In the genomic region with DNA sequence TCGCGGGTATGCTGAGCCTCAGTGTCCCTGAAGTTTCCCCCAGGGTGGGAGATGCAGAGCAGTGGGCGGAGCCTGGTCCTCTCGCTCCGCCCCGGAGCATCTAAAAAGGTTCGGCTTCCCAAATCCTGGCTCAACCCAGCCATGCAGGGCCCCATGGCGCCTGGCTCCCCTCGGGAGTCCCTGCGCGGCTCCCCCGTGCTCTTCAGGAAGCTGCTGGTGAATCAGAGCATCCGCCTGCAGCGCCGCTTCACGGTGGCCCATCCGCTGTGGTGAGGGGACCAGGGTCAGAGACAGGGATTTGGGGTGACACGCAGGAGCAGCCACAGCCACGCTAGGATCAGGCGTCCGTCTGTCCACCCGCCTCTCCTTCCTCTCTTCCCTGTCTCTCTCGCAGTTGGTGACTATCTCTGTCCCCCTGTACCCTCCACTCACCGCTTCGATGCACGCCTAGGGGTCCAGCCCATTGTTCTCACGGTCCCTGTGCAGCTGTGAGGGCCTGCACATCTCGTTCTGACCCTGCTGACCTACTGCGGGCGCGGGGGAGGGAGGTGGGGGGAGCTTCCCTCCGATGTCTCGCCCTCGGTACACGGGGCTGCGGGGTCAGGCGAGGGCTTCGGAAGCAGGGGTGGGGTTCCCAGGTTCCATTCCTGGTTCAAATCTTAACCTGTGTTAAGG, we compare ENCODE assay signal across 7 mouse cellular contexts. TPM values are rescaled to one million over a fixed set of nuclear protein-coding genes. Genes with fewer than 3 reads are reported as not detected.
DNase-seq lines count a peak whose midpoint lies in the region; ATAC-seq and TF ChIP-seq lines count a peak whose summit lies in the region.

No protein-coding gene starts in this region.

- DNase-seq in B cell, adult 2 months: peak; percentile 48 to 57
- DNase-seq in kidney, postnatal 14 days: peak; percentile 36
- no peak for DNase-seq in cerebellum, adult 18-20 months
- no peak for DNase-seq in cerebellum, adult 11 months

- H3K27ac ChIP-seq in heart, embryonic 11.5 days (ENCODE audit: low read depth, low read length): no peak overlapping the region
- no peak overlapping the region for H3K27ac ChIP-seq in neural tube, embryonic 13.5 days (replicated peaks)

- no peaks in the 10 kb centered on the region for H3K36me3 ChIP-seq in E14TG2a.4 (ENCODE audit: insufficient read depth, low read length)
- H3K36me3 ChIP-seq in heart, embryonic 11.5 days (ENCODE audit: control insufficient read depth, insufficient read depth, low read length): no peaks in the 10 kb centered on the region
- no peaks in the 10 kb centered on the region for H3K36me3 ChIP-seq in neural tube, embryonic 13.5 days

- peak overlapping the region; percentile 18; the same call in 1 of the 2 replicates for H3K9ac ChIP-seq in heart, embryonic 11.5 days (ENCODE audit: low read depth, low read length)
- H3K9ac ChIP-seq in neural tube, embryonic 13.5 days: peak overlapping the region; percentile 55

- TF ChIP-seq CTCF in E14TG2a.4 (conservative IDR thresholded peaks at IDR 0.05; ENCODE audit: low read length): no peak

- no peaks in the 10 kb centered on the region for H3K9me3 ChIP-seq in E14TG2a.4 (ENCODE audit: low read length)
- no peaks in the 10 kb centered on the region for H3K9me3 ChIP-seq in heart, embryonic 11.5 days (replicated peaks; ENCODE audit: control insufficient read depth, low read length)
- H3K9me3 ChIP-seq in neural tube, embryonic 13.5 days: no peaks in the 10 kb centered on the region

- peak overlapping the region; percentile 77 for H3K4me3 ChIP-seq in E14TG2a.4 (replicated peaks; ENCODE audit: low read length)
- peak overlapping the region; percentile 31 for H3K4me3 ChIP-seq in heart, embryonic 11.5 days (ENCODE audit: low read depth, low read length)
- H3K4me3 ChIP-seq in neural tube, embryonic 13.5 days: peak overlapping the region; percentile 32

- no peak for ATAC-seq in heart, embryonic 11.5 days (replicated peaks; ENCODE audit: insufficient number of reproducible peaks, low FRiP score, low TSS enrichment)
- no peak for ATAC-seq in neural tube, embryonic 13.5 days (ENCODE audit: low read depth)

- peak overlapping the region; percentile 49 for H3K4me2 ChIP-seq in heart, embryonic 11.5 days
- H3K4me2 ChIP-seq in neural tube, embryonic 13.5 days: peak overlapping the region; percentile 54

- H3K4me1 ChIP-seq in E14TG2a.4 (replicated peaks; ENCODE audit: low read depth, low read length): peaks cover 64% of the 10 kb centered on the region
- peaks cover 25% of the 10 kb centered on the region for H3K4me1 ChIP-seq in heart, embryonic 11.5 days (ENCODE audit: control insufficient read depth, insufficient read depth, low read length)
- H3K4me1 ChIP-seq in neural tube, embryonic 13.5 days (replicated peaks): peaks cover 19% of the 10 kb centered on the region

- peaks cover 82% of the 10 kb centered on the region for H3K27me3 ChIP-seq in E14TG2a.4 (ENCODE audit: insufficient read depth, low read length)
- H3K27me3 ChIP-seq in heart, embryonic 11.5 days (ENCODE audit: control insufficient read depth, insufficient read depth, low read length): peaks cover 65% of the 10 kb centered on the region
- H3K27me3 ChIP-seq in neural tube, embryonic 13.5 days: peaks cover 92% of the 10 kb centered on the region

- 3% methylated on average over 38 of the region's 38 CpGs for WGBS in heart, embryonic 11.5 days (ENCODE audit: insufficient replicate concordance)
- 2% methylated on average over 38 of the region's 38 CpGs for WGBS in neural tube, embryonic 13.5 days

RNA-seq across cellular contexts. Expression of gene Rab3a, which starts 11.4 kb away (rescaled TPM):
- 16.2 and 21.3 TPM in 2 replicates for polyA plus RNA-seq in heart, embryonic 11.5 days (2014; fragmentation: Nextera tagmentation; extraction: Ambion mirVana)
- 402 and 417 TPM in 2 replicates for polyA plus RNA-seq in neural tube, embryonic 13.5 days (2015; fragmentation: Nextera tagmentation; extraction: Ambion mirVana)

RNA-seq across cellular contexts. Expression of gene Mpv17l2, which starts 17.6 kb away (rescaled TPM):
- 42.5 and 42.6 TPM in 2 replicates for polyA plus RNA-seq in heart, embryonic 11.5 days (2014; fragmentation: Nextera tagmentation; extraction: Ambion mirVana)
- polyA plus RNA-seq in neural tube, embryonic 13.5 days (2015; fragmentation: Nextera tagmentation; extraction: Ambion mirVana): 46.1 and 54.5 TPM in 2 replicates

RNA-seq across cellular contexts. Expression of gene Pde4c, which starts 19.6 kb away (rescaled TPM):
- not detected in 2 replicates for polyA plus RNA-seq in heart, embryonic 11.5 days (2014; fragmentation: Nextera tagmentation; extraction: Ambion mirVana)
- 0.18 and 0.26 TPM in 2 replicates for polyA plus RNA-seq in neural tube, embryonic 13.5 days (2015; fragmentation: Nextera tagmentation; extraction: Ambion mirVana)

RNA-seq across cellular contexts. Expression of gene Gm3336, which starts 24.8 kb away (rescaled TPM):
- not detected in 2 replicates for polyA plus RNA-seq in heart, embryonic 11.5 days (2014; fragmentation: Nextera tagmentation; extraction: Ambion mirVana)
- polyA plus RNA-seq in neural tube, embryonic 13.5 days (2015; fragmentation: Nextera tagmentation; extraction: Ambion mirVana): not detected in 2 replicates

RNA-seq across cellular contexts. Expression of gene Pik3r2, which starts 33.4 kb away (rescaled TPM):
- 21.5 and 23.1 TPM in 2 replicates for polyA plus RNA-seq in heart, embryonic 11.5 days (2014; fragmentation: Nextera tagmentation; extraction: Ambion mirVana)
- polyA plus RNA-seq in neural tube, embryonic 13.5 days (2015; fragmentation: Nextera tagmentation; extraction: Ambion mirVana): 88.9 and 93.7 TPM in 2 replicates

Comparison
In these comparisons a context has a peak if more than half of its experiments do, and no peak if none do; other contexts are left out.
1. DNase-seq: peak in B cell, adult 2 months (2 of 2) and kidney, postnatal 14 days (single experiment); none in cerebellum, adult 18-20 months (0 of 2) and cerebellum, adult 11 months (single experiment).
2. RNA of gene Rab3a, which starts 11.4 kb away (polyA plus RNA-seq): 402 to 417 TPM in neural tube, embryonic 13.5 days; 16.2 to 21.3 TPM in heart, embryonic 11.5 days; every median in the first group is over 10 times any median in the second.
3. Peak in every context shown above with its lines, with median percentiles within 50 percentile points of each other: H3K4me3 ChIP-seq.